Mouse (Mus musculus) heart, embryonic 12.5 days (tissue): ENCODE data around the gene Timm8a1. TPM values are rescaled to one million over a fixed set of nuclear protein-coding genes. Genes with fewer than 3 reads are reported as not detected.
A peak's percentile ranks its signal among the peaks of the same experiment; 100 is the strongest.

Source experiments
- ATAC-seq: fragments of 200-750 bp; cut with Nextera tagmentation; 2 replicates; pipeline ENCODE4 v1.8.0; 2017; ENCODE audit warnings: moderate TSS enrichment, moderate library complexity; ENCODE audit not compliant: insufficient number of reproducible peaks, low FRiP score
- H3K27ac ChIP-seq: fragments of 300-500 bp; sonication (generic); 2 replicates; pipeline ENCODE4 v1.5.1; 2016; ENCODE audit warnings: mild to moderate bottlenecking, moderate library complexity; ENCODE audit not compliant: poor library complexity, severe bottlenecking
- H3K27me3 ChIP-seq: fragments of 300-500 bp; sonication (generic); replicated peaks from 2 replicates; pipeline ENCODE4 v1.6.1; 2016; ENCODE audit warnings: mild to moderate bottlenecking, moderate library complexity
- H3K36me3 ChIP-seq: fragments of 300-500 bp; sonication (generic); 2 replicates; pipeline ENCODE4 v1.6.1; 2016; ENCODE audit warnings: mild to moderate bottlenecking, moderate library complexity
- H3K4me1 ChIP-seq: fragments of 300-500 bp; sonication (generic); replicated peaks from 2 replicates; pipeline ENCODE4 v1.6.1; 2016; ENCODE audit warnings: mild to moderate bottlenecking
- H3K4me2 ChIP-seq: fragments of 300-500 bp; sonication (generic); 2 replicates; pipeline ENCODE4 v1.6.1; 2016; ENCODE audit warnings: mild to moderate bottlenecking, moderate library complexity
- H3K4me3 ChIP-seq: fragments of 300-500 bp; sonication (generic); 2 replicates; pipeline ENCODE4 v1.5.1; 2016; ENCODE audit warnings: mild to moderate bottlenecking
- H3K9ac ChIP-seq: fragments of 300-500 bp; sonication (generic); 2 replicates; pipeline ENCODE4 v1.6.1; 2016; ENCODE audit warnings: mild to moderate bottlenecking, moderate library complexity
- H3K9me3 ChIP-seq: fragments of 300-500 bp; sonication (generic); replicated peaks from 2 replicates; pipeline ENCODE4 v1.6.1; 2016; ENCODE audit warnings: mild to moderate bottlenecking, moderate library complexity
- WGBS: fragments of 180-500 bp; shearing (Covaris S2); methylation state at CpG from one replicate; pipeline ENCODE4 v1.1.7; 2016; 5-methylcytosine and 5-hydroxymethylcytosine counted together
- polyA plus RNA-seq: library from polyadenylated mRNA; unstranded; fragments of >200 nt; fragmentation: Nextera tagmentation; extraction: Ambion mirVana; gene quantifications from 2 replicates; pipeline ENCODE4 v1.2.1, GENCODE M21; 2016

The Timm8a1 gene
- 75.0 and 76.1 TPM in 2 replicates for polyA plus RNA-seq

GRCm38 (mm10) chrX:134541145-134541954 lies at the start of gene Timm8a1:
Gene Timm8a1, minus strand, starts transcription at chrX:134541865.
- Histone ChIP-seq H3K9ac (peak within 1 kb of the TSS; percentile 86), H3K4me1 (0 out of 2 replicates have a peak, but pooled peaks cover 3% of the 10 kb centered on the region), H3K27ac (peak within 1 kb of the TSS; percentile 83), H3K36me3 (0 out of 2 replicates have a peak, but pooled peaks cover 1% of the 10 kb centered on the region), H3K27me3 (no peaks in the 10 kb centered on the region), H3K4me3 (peak within 1 kb of the TSS; percentile 71), H3K9me3 (no peaks in the 10 kb centered on the region), H3K4me2 (peak within 1 kb of the TSS; percentile 68)
- WGBS: 14% methylated on average over 49 of the region's 61 CpGs
- ATAC-seq: peak; percentile 89

- no peaks in the 10 kb centered on the region for H3K27me3 ChIP-seq
- no peak overlapping the region for H3K27ac ChIP-seq
- no peak overlapping the region for H3K9ac ChIP-seq
- H3K9me3 ChIP-seq: no peaks in the 10 kb centered on the region
- H3K4me1 ChIP-seq: no peaks in the 10 kb centered on the region
- H3K4me3 ChIP-seq: no peak overlapping the region
- ATAC-seq: no peak
- peaks cover 13% of the 10 kb centered on the region for H3K36me3 ChIP-seq
- no peak overlapping the region for H3K4me2 ChIP-seq
- WGBS: 56% methylated on average over 5 of the region's 5 CpGs
These were observed 48.2 kb upstream of the Timm8a1 start for GRCm38 (mm10) chrX:134589836-134590235.

- Histone ChIP-seq H3K4me2 (no peak overlapping the region), H3K36me3 (peaks cover 13% of the 10 kb centered on the region), H3K9me3 (no peaks in the 10 kb centered on the region), H3K27me3 (no peaks in the 10 kb centered on the region), H3K9ac (no peak overlapping the region), H3K4me3 (no peak overlapping the region), H3K4me1 (no peaks in the 10 kb centered on the region), H3K27ac (no peak overlapping the region)
- ATAC-seq: no peak
- WGBS: 84% methylated on average over 3 of the region's 3 CpGs
These were observed 47.3 kb upstream of the Timm8a1 start for GRCm38 (mm10) chrX:134588997-134589396.

DNA sequence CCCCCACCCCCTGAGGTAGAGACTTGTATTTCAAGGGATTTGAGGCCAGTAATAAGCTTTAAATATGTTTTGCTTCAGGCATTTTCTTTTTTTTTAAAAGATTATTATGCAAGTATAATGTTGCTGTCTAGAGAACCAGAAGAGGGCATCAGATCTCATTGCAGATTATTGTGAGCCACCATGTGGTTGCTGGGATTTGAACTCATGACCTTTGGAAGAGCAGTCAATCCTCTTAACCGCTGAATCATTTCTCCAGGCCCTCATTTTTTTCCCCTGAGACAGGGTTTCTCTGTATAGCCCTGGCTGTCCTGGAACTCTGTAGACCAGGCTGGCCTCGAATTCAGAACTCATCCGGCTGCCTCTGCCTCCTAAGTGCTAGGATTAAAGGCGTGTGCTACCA lies 46.6 kb upstream of the Timm8a1 start:
- 77% methylated on average over 4 of the region's 4 CpGs for WGBS
- H3K4me2 ChIP-seq: no peak overlapping the region
- peaks cover 13% of the 10 kb centered on the region for H3K36me3 ChIP-seq
- no peak overlapping the region for H3K4me3 ChIP-seq
- H3K9ac ChIP-seq: no peak overlapping the region
- H3K27ac ChIP-seq: no peak overlapping the region
- no peaks in the 10 kb centered on the region for H3K27me3 ChIP-seq
- no peaks in the 10 kb centered on the region for H3K4me1 ChIP-seq
- no peak for ATAC-seq
- no peaks in the 10 kb centered on the region for H3K9me3 ChIP-seq

GRCm38 (mm10) chrX:134586447-134586846 lies 44.8 kb upstream of the Timm8a1 start:
- peaks cover 13% of the 10 kb centered on the region for H3K36me3 ChIP-seq
- no peaks in the 10 kb centered on the region for H3K9me3 ChIP-seq
- 34% methylated on average over 8 of the region's 8 CpGs for WGBS
- H3K4me1 ChIP-seq: no peaks in the 10 kb centered on the region
- H3K4me3 ChIP-seq: peak overlapping the region; percentile 64
- H3K4me2 ChIP-seq: peak overlapping the region; percentile 74
- peak overlapping the region; percentile 86 for H3K9ac ChIP-seq
- no peak for ATAC-seq
- H3K27me3 ChIP-seq: no peaks in the 10 kb centered on the region
- peak overlapping the region; percentile 89; the same call in 1 of the 2 replicates for H3K27ac ChIP-seq

DNA sequence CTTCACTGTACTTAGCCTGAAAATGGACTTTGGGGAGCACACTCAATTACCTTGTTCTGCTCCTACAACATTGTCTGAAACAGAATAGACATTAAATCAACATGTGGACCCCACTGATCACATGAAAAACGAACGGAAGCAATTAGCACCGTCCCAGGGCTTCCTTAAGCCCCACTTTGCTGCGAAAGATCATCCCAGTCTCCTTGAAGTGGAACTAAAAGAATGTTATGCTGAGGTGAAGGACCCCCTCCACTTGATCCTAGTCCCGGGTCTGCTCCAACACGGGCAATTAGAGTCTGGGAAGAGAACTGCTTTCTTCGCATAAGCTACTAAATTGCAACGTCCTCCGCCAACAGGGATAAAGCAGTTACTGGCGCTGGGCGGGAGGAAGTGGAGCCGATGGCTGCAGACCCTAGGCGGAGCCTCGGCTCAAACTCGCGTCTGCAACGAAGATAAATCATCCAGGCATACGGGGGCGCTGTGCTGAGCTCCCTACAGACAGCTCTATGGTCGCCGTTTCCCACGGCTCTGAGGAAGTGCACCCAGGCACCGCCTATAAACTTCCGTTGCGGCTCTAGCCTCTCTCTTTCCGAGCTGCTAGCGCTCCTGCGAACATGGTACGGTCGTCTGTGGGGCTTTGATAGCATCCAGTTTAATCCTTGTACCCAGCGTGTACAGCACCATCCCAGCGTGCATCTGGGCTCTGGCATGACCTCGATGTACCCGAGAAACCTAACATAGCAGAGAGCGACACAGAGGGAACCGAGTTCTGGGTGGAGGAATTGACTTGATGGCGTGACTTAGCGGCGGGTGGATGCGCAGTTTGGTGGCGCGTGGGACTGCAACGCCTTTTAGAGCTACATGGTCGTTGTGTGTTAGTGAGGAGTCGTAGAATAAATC lies 43.7 kb upstream of the Timm8a1 start, which contains the start of gene Rpl36a:
Gene Rpl36a, plus strand, starts transcription at position 552 of the 900 bp plus-strand sequence.
- 16% methylated on average over 45 of the region's 45 CpGs for WGBS
- no peaks in the 10 kb centered on the region for H3K27me3 ChIP-seq
- no peaks in the 10 kb centered on the region for H3K9me3 ChIP-seq
- peak; percentile 95 for ATAC-seq
- no peaks in the 10 kb centered on the region for H3K4me1 ChIP-seq
- H3K4me2 ChIP-seq: peak within 1 kb of the TSS; percentile 74
- peak within 1 kb of the TSS; percentile 64 for H3K4me3 ChIP-seq
- peak within 1 kb of the TSS; percentile 86 for H3K9ac ChIP-seq
- peak within 1 kb of the TSS; percentile 89 for H3K27ac ChIP-seq
- peaks cover 13% of the 10 kb centered on the region for H3K36me3 ChIP-seq

DNA sequence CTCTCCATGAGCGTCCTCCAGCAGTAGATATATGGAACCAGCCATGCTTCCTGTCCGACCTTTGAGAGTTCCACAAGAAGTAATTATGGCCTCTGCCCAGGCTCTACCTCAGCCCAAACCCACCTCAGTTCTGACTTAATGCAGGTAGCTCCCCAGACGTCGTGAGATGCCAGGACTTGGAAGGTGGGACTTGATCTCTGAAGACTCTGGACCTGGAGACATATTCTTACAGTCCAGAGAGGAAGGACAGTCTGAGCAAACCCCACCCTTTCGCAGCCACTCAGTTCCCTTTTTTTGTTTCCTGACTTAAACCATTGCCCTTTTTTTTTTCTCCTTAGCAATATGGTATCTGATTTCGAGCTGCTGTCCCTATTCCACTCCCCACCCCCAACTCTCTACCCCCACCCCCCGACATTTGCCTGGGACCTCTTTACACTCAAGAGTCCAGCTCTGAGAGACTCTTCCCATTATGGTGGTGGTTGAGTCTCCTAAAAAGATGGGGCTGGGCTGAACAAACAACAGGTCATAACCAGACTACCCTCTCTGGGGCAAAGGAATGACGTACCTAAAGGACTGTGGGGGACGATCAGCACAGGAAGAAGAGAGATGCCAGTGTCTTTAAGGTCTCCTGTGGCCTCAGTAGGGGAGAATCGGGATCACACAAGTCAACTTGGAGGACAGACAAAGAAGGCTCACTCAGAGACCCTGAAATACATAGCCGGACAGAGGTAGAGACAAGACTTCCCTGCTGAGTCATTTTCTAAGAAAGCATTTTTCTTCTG lies 41.4 kb upstream of the Timm8a1 start, which contains the start of gene Btk:
Gene Btk, minus strand, starts transcription at position 683 of the 782 bp plus-strand sequence.
- Histone ChIP-seq H3K27me3 (no peaks in the 10 kb centered on the region), H3K4me2 (no peak within 1 kb of the TSS), H3K4me3 (no peak within 1 kb of the TSS), H3K36me3 (peaks cover 1% of the 10 kb centered on the region; the same call in 1 of the 2 replicates), H3K9me3 (no peaks in the 10 kb centered on the region), H3K9ac (no peak within 1 kb of the TSS), H3K27ac (no peak within 1 kb of the TSS), H3K4me1 (no peaks in the 10 kb centered on the region)
- 69% methylated on average over 11 of the region's 11 CpGs for WGBS
- ATAC-seq: no peak

GRCm38 (mm10) chrX:134582270-134582669 lies 40.6 kb upstream of the Timm8a1 start:
- WGBS: 73% methylated on average over 11 of the region's 11 CpGs
- ATAC-seq: no peak

DNA sequence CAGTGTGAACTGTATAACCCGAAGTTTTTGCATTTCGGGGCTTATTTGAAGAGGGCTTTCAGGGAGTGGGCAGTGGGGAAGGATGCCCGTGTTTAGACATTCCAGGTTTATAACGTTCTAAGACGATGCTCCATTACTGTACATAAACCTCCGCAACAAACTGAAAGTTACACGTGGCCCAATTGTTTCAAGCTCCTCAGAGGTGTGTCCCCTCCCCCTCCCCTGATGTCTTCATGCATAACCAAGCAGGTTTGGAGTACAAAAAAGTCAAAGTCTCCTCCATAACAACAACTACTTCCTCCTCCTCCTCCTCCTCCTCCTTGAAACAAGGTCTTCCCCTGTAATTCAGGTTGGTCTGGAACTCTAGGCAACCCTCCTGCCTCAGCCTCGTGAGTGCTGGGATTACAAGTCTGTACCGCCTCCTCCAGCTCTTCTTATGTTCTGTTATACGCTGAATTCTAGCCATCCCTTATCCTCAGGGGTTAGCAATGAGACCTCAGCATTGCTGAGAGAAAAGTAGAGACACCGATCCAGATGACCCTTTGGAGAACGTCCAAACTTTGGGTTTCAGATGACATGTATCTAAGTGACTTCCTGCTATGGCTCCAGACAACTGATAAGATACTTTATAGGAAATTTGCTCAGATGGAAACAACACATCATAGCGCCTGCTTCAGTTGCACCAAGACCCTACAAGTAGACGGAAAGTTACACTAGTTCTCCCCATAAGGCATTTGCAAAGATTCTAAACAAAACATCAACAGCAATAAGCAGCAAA lies 39.1 kb upstream of the Timm8a1 start:
- H3K4me2 ChIP-seq: no peak overlapping the region
- H3K27ac ChIP-seq: no peak overlapping the region
- no peaks in the 10 kb centered on the region for H3K27me3 ChIP-seq
- H3K4me1 ChIP-seq: no peaks in the 10 kb centered on the region
- ATAC-seq: no peak
- WGBS: 72% methylated on average over 14 of the region's 14 CpGs
- H3K4me3 ChIP-seq: no peak overlapping the region
- H3K9ac ChIP-seq: no peak overlapping the region
- no peaks in the 10 kb centered on the region for H3K9me3 ChIP-seq
- no peaks in the 10 kb centered on the region for H3K36me3 ChIP-seq

More at GRCm38 (mm10) chrX:134582270-134582669, 40.6 kb upstream of the Timm8a1 start:
- H3K9me3 ChIP-seq: no peaks in the 10 kb centered on the region
- H3K27ac ChIP-seq: no peak overlapping the region
- no peaks in the 10 kb centered on the region for H3K4me1 ChIP-seq
- no peak overlapping the region for H3K9ac ChIP-seq
- no peaks in the 10 kb centered on the region for H3K27me3 ChIP-seq
- H3K36me3 ChIP-seq: no peaks in the 10 kb centered on the region
- no peak overlapping the region for H3K4me3 ChIP-seq
- H3K4me2 ChIP-seq: no peak overlapping the region

GRCm38 (mm10) chrX:134577896-134578295 lies 36.2 kb upstream of the Timm8a1 start:
- Histone ChIP-seq H3K9me3 (no peaks in the 10 kb centered on the region), H3K4me2 (no peak overlapping the region), H3K27me3 (no peaks in the 10 kb centered on the region), H3K27ac (no peak overlapping the region), H3K9ac (no peak overlapping the region), H3K4me1 (no peaks in the 10 kb centered on the region), H3K36me3 (no peaks in the 10 kb centered on the region), H3K4me3 (no peak overlapping the region)
- WGBS: 82% methylated on average over 4 of the region's 4 CpGs
- no peak for ATAC-seq
